Mouse (Mus musculus) kidney, adult 2 months (tissue): Measurements from ENCODE around the gene Ctnna3. TPM values are rescaled to one million over a fixed set of nuclear protein-coding genes. Genes with fewer than 3 reads are reported as not detected.
"Not testable (repeated sequence)": the region's sequence is repeated elsewhere in the genome, so short reads cannot be mapped to it uniquely, and the experiment has no call there.

ENCODE experiments used
- DNase-seq: peaks from one replicate; pipeline ENCODE4 v3.0.0; 2021
- H3K27ac ChIP-seq: fragments of 200-500 bp; 2 replicates; pipeline ENCODE4 v1.5.1; 2012; ENCODE audit warnings: low read depth, low read length, control low read depth, inconsistent platforms; ENCODE audit not compliant: insufficient read depth
- H3K27me3 ChIP-seq: fragments of 200-500 bp; replicated peaks from 2 replicates; pipeline ENCODE4 v1.6.1; 2012; ENCODE audit warnings: mild to moderate bottlenecking, moderate library complexity, low read length, inconsistent platforms; ENCODE audit not compliant: control insufficient read depth, insufficient read depth
- H3K36me3 ChIP-seq: fragments of 200-500 bp; 2 replicates; pipeline ENCODE4 v1.6.1; 2012; ENCODE audit warnings: mild to moderate bottlenecking, moderate library complexity, low read length, inconsistent platforms; ENCODE audit not compliant: control insufficient read depth, insufficient read depth
- H3K4me1 ChIP-seq: fragments of 200-500 bp; 2 replicates; pipeline ENCODE4 v1.6.1; 2011; ENCODE audit warnings: low read length; ENCODE audit not compliant: control insufficient read depth, insufficient read depth
- H3K4me3 ChIP-seq: fragments of 200-500 bp; 2 replicates; pipeline ENCODE4 v1.5.1; 2011; ENCODE audit warnings: mild to moderate bottlenecking, low read depth, low read length, control low read depth; ENCODE audit not compliant: insufficient read depth
- CTCF ChIP-seq: fragments of 200-500 bp; conservative IDR thresholded peaks from 2 replicates; pipeline ENCODE4 v1.5.1; 2011; ENCODE audit warnings: low read depth, mild to moderate bottlenecking, control low read depth, low read length, moderate library complexity, mixed read lengths; ENCODE audit not compliant: insufficient read depth, insufficient read length
- POLR2A ChIP-seq: fragments of 200-500 bp; IDR thresholded peaks from one replicate; pipeline ENCODE4 v1.6.1; 2011; ENCODE audit warnings: low read depth, low read length, control low read depth
- WGBS: fragments of 180-500 bp; shearing (Covaris S2); methylation state at CpG from one replicate; pipeline ENCODE4 v1.1.7; 2018; 5-methylcytosine and 5-hydroxymethylcytosine counted together
- polyA plus RNA-seq: library from polyadenylated mRNA; depleted of rRNA; stranded (reverse); fragments of >200 nt; gene quantifications from 2 replicates; pipeline ENCODE4 v1.2.3, GENCODE M21; 2012

Gene Ctnna3
- polyA plus RNA-seq, 1 experiment: 0.09 TPM

DNA sequence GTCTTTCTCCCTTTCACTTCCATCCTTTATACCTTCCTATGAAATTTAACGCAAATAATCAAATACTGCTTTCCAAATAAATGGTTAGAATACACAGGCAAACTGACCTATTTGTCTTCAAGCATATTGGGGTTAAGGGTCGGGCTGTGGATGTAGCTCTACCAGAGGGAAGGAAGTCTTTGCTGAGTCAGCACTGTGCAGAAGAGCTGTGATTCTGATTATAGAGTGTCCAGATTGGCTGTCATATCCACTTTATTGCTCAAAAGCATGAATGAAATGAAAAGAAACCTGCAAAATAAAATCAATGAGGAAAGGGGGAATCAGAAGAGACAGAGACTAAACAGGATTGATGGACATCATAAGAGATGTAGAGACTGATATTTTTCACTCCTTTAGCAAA lies 1280.1 kb downstream of the Ctnna3 start:
- no peaks in the 10 kb centered on the region for H3K36me3 ChIP-seq
- DNase-seq: no peak
- H3K4me1 ChIP-seq: no peaks in the 10 kb centered on the region
- H3K27me3 ChIP-seq: no peaks in the 10 kb centered on the region
- 82% methylated on average over 2 of the region's 2 CpGs for WGBS
- TF ChIP-seq POLR2A (no peak), CTCF (no peak)
- H3K4me3 ChIP-seq: no peak overlapping the region
- H3K27ac ChIP-seq: no peak overlapping the region

DNA sequence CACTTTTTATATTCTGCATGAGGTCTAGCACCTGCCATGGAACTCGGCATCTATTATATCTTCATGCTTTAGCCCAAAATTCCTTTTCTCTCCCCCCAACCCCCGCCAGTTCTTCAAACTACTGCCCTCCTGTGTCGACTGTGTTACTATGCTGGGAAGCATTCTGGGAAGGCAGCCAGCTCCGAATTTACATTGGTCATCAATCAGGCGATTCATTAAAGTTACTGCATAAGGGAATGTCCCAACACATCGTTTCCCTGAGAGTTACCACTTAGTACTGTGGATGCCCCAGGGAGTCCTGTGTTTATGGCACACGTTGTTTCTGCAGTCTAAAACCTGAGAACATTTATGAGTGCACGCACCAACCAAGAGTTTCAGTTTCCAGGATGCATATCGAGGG lies 1288.1 kb downstream of the Ctnna3 start:
- H3K4me3 ChIP-seq: no peak overlapping the region
- H3K4me1 ChIP-seq: no peaks in the 10 kb centered on the region
- no peaks in the 10 kb centered on the region for H3K27me3 ChIP-seq
- no peaks in the 10 kb centered on the region for H3K36me3 ChIP-seq
- no peak for DNase-seq
- TF ChIP-seq CTCF: no peak
- no peak for TF ChIP-seq POLR2A
- WGBS: 49% methylated on average over 9 of the region's 9 CpGs
- H3K27ac ChIP-seq: no peak overlapping the region

DNA sequence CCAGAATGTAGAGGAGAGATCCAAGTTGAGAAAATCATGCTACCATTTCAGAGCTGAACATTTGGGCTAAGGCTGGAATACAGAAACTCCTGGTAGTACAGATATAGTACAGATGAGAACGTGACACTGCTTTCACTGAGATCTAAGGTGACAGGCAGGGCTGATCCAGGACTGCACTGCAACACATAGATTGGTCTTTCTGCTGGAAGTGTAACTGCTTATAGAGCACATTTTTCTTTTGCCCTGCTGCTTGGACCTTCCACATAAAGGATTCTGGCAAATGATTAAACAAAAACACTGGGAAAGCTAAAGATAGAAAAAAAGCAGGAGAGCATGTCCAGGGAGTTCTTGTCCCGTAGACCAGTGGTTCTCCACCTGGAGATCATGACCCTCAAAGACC lies 1305.8 kb downstream of the Ctnna3 start:
- Histone ChIP-seq H3K27me3 (no peaks in the 10 kb centered on the region), H3K36me3 (no peaks in the 10 kb centered on the region), H3K27ac (no peak overlapping the region), H3K4me1 (peaks cover 3% of the 10 kb centered on the region; the same call in 1 of the 2 replicates), H3K4me3 (no peak overlapping the region)
- WGBS: 19% methylated on average over 2 of the region's 2 CpGs
- no peak for DNase-seq
- no peak for TF ChIP-seq POLR2A
- no peak for TF ChIP-seq CTCF

DNA sequence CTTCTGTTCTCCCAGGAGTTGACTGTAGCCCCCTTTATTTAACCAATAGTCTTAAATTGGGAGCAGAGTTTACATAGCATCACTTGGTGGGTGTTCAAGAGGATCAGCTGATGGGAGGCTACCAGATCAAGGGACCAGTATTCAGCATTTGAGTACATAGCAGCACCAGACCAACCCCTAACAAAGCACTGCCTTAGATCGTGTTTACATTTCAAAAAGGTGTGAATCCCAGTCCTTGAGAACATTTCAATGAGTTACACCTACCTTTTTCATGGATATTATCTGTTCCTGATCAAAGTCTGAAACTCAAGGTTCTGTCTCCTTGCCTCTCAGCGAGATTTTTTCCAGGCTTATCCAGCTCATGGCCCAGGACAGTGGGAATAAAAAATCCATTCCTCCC lies 1306.7 kb downstream of the Ctnna3 start:
- Histone ChIP-seq H3K4me1 (peaks cover 3% of the 10 kb centered on the region; the same call in 1 of the 2 replicates), H3K27ac (no peak overlapping the region), H3K4me3 (no peak overlapping the region), H3K27me3 (no peaks in the 10 kb centered on the region), H3K36me3 (no peaks in the 10 kb centered on the region)
- no peak for DNase-seq
- WGBS: 34% methylated on average over 2 of the region's 2 CpGs
- TF ChIP-seq CTCF: no peak
- TF ChIP-seq POLR2A: no peak

DNA sequence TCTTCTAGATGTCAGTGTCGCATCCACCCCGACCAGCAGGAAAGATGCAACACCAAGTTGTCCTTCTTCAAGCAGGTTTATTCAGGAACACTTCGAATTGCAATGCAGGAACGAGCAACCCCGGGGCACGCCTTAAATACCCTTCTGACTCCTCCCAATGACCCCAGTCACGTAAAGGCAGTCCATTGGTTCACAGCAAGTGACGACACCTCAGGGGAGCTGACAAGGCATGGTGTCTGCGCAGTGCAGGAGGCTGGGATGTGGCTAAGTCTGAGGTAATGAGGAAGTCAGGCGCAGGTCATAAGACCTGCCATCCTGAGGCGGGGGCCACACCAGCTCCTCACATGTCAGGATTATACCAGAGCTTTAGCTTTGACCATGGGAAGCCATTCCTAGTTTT lies 1311.8 kb downstream of the Ctnna3 start:
- not testable (repeated sequence) for H3K4me3 ChIP-seq, H3K27me3 ChIP-seq, H3K4me1 ChIP-seq, H3K36me3 ChIP-seq, H3K27ac ChIP-seq, DNase-seq
- 81% methylated on average over 11 of the region's 11 CpGs for WGBS

DNA sequence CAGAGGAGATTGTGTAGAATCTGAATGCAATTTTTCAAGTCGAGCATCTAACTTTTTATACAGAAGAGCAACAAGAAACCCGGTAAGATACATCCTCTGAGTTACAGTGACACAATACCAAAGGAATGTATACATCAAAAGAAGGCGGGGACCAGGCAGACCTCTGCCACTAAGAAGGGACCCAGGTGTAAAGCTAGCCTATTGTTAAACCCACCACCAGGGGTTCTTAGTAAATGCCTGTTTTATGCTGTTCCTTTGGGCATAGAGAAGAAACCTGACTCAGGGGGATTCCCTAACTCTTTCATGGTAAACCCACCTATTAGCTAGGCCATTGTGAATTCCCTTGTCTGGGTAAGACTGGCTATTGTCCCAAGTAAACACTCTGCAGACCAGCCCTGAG lies 1314.2 kb downstream of the Ctnna3 start:
- 52% methylated on average over 3 of the region's 3 CpGs for WGBS
- H3K4me1 ChIP-seq, H3K4me3 ChIP-seq, H3K27ac ChIP-seq, H3K27me3 ChIP-seq, H3K36me3 ChIP-seq, DNase-seq: not testable (repeated sequence)

DNA sequence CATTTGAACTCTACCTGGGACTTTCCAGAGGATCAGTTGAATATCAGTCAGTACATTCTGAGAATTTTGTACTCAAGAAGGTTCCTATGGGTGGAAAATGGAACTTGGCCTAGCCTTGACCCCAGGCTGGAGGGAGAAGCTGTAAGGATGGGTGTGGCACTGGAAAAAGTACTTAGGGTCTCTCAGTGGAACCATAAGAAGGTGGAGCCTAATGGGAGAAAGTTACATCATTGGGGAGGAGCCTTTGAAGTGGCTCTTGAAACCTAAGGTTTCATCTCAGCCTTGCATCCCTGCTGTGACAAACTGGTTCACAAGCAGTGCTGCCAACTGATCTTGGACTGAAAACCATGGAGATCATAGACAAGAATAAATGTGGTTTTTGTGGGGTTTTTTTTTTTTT lies 1318.8 kb downstream of the Ctnna3 start:
- DNase-seq: no peak
- no peaks in the 10 kb centered on the region for H3K27me3 ChIP-seq
- H3K27ac ChIP-seq: no peak overlapping the region
- no peaks in the 10 kb centered on the region for H3K4me1 ChIP-seq
- TF ChIP-seq CTCF (no peak), POLR2A (no peak)
- H3K4me3 ChIP-seq: no peak overlapping the region
- H3K36me3 ChIP-seq: no peaks in the 10 kb centered on the region

DNA sequence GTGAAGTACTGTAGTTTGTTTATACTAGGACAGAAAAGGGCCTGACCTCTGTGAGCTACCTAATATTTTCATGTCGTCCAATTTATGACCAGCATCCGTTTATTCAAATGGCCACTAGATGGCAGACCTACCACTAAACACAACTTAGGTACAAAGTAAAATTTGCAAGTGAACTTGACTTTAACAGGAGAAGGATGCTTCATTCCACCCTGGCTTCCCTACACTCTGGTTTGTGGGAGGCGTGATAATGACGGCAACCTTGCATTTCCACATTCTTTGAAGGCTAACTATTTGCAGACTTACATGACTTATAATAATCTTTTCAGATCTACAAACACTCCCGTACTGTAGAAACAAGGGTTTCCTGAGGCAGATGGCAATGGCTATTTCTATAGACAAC lies 1320.9 kb downstream of the Ctnna3 start:
- Histone ChIP-seq H3K4me1 (no peaks in the 10 kb centered on the region), H3K36me3 (no peaks in the 10 kb centered on the region), H3K4me3 (no peak overlapping the region), H3K27ac (no peak overlapping the region), H3K27me3 (no peaks in the 10 kb centered on the region)
- TF ChIP-seq POLR2A (no peak), CTCF (peak; percentile 18; the same call in 1 of the 2 replicates)
- WGBS: 26% methylated on average over 5 of the region's 5 CpGs
- peak; percentile 16 for DNase-seq
